Mouse (Mus musculus): ENCODE results near the gene Map3k19.

Map3k19 gene

GRCm38 (mm10) chr1:127802916-127803315, 51.9 kb downstream of the Map3k19 start:
- no peak for DNase-seq (ENCODE audit: low read depth, low spot score)

- no peak for DNase-seq (ENCODE audit: low read depth, low spot score)
Measured at GRCm38 (mm10) chr1:127796752-127797151, 58.1 kb downstream of the Map3k19 start.

- no peak for DNase-seq (ENCODE audit: low read depth, low spot score)
Measured at GRCm38 (mm10) chr1:127796341-127796740, 58.5 kb downstream of the Map3k19 start.

- no peak for DNase-seq (ENCODE audit: low read depth, low spot score)
Measured at GRCm38 (mm10) chr1:127795087-127795769, 59.6 kb downstream of the Map3k19 start.

GRCm38 (mm10) chr1:127793459-127793858, 61.4 kb downstream of the Map3k19 start:
- DNase-seq (ENCODE audit: low read depth, low spot score) = no peak

- no peak for DNase-seq (ENCODE audit: low read depth, low spot score)
Measured at GRCm38 (mm10) chr1:127788943-127789342, 65.9 kb downstream of the Map3k19 start.

- DNase-seq (ENCODE audit: low read depth, low spot score) = no peak
Measured at GRCm38 (mm10) chr1:127785882-127786281, 68.9 kb downstream of the Map3k19 start.

- DNase-seq (ENCODE audit: low read depth, low spot score) = no peak
Measured at GRCm38 (mm10) chr1:127783862-127784261, 71.0 kb downstream of the Map3k19 start.

- DNase-seq (ENCODE audit: low read depth, low spot score) = no peak
Measured at GRCm38 (mm10) chr1:127780849-127781248, 74.0 kb downstream of the Map3k19 start.

GRCm38 (mm10) chr1:127780142-127780541, 74.7 kb downstream of the Map3k19 start:
- DNase-seq (ENCODE audit: low read depth, low spot score) = no peak

GRCm38 (mm10) chr1:127778611-127779010, 76.2 kb downstream of the Map3k19 start:
- DNase-seq (ENCODE audit: low read depth, low spot score) = no peak

GRCm38 (mm10) chr1:127776246-127776645, 78.6 kb downstream of the Map3k19 start:
- no peak for DNase-seq (ENCODE audit: low read depth, low spot score)

- DNase-seq (ENCODE audit: low read depth, low spot score) = no peak
Measured at GRCm38 (mm10) chr1:127775206-127775720, 79.6 kb downstream of the Map3k19 start.

- peak; percentile 72 for DNase-seq (ENCODE audit: low read depth, low spot score)
Measured at GRCm38 (mm10) chr1:127774501-127774880, 80.3 kb downstream of the Map3k19 start.

- DNase-seq (ENCODE audit: low read depth, low spot score) = peak; percentile 99
Measured at GRCm38 (mm10) chr1:127773803-127774500, 80.9 kb downstream of the Map3k19 start, which contains the start of gene Ccnt2. Gene Ccnt2, plus strand, starts transcription at chr1:127774164.

- no peak for DNase-seq (ENCODE audit: low read depth, low spot score)
Measured at GRCm38 (mm10) chr1:127773198-127773802, 81.5 kb downstream of the Map3k19 start.

- no peak for DNase-seq (ENCODE audit: low read depth, low spot score)
Measured at GRCm38 (mm10) chr1:127766741-127767140, 88.1 kb downstream of the Map3k19 start.

- DNase-seq (ENCODE audit: low read depth, low spot score) = no peak
Measured at GRCm38 (mm10) chr1:127765468-127765867, 89.4 kb downstream of the Map3k19 start.
